7 mouse cellular contexts compared by ENCODE assay signal in the genomic region with DNA sequence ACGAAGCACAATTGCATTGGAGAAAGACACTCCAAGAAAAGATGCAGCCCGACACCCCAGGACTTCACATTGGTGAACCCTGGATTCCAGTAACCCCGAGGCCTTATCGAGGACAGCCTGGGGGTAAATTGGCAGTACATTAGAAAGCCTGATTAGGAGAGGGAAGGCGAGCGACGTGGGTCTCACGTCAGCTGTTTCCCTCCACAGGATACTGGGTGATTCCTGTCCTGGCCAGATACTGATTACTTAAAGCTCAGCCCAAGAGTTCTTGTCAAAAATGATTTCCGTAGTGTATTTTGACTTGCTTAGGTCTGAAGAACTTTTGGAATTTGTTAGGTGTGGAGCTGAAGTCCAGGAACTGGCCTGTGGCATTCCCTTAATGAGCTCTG.
DNase-seq lines count a peak whose midpoint lies in the region; ATAC-seq and TF ChIP-seq lines count a peak whose summit lies in the region.

No protein-coding gene starts in this region.

- ATAC-seq in common myeloid progenitor, adult 5-6 weeks (replicated peaks; ENCODE audit: low read depth, poor library complexity, severe bottlenecking): peak; percentile 73
- ATAC-seq in hematopoietic stem cell, adult 5-6 weeks (replicated peaks in 1 of 2; ENCODE audit: insufficient read depth in 1 of 2, low FRiP score in 2 of 2, low TSS enrichment in 1 of 2, low read depth in 1 of 2, poor library complexity in 2 of 2, severe bottlenecking in 2 of 2): peak; percentile 57 to 72
- peak; percentile 66 for ATAC-seq in liver, embryonic 13.5 days (ENCODE audit: low read depth)
- no peak for ATAC-seq in midbrain, embryonic 15.5 days (replicated peaks)
- ATAC-seq in hindbrain, postnatal 0 days: no peak

- TF ChIP-seq POLR2A in brain, embryonic 14.5 days (IDR thresholded peaks at IDR 0.05; ENCODE audit: borderline replicate concordance, extremely low read depth, insufficient read depth, insufficient read length, poor library complexity, severe bottlenecking): no peak

- H3K9me3 ChIP-seq in liver, embryonic 13.5 days (replicated peaks): no peaks in the 10 kb centered on the region
- H3K9me3 ChIP-seq in midbrain, embryonic 15.5 days: no peaks in the 10 kb centered on the region
- no peaks in the 10 kb centered on the region for H3K9me3 ChIP-seq in hindbrain, postnatal 0 days (ENCODE audit: low read length)

- 12% methylated on average over 9 of the region's 9 CpGs for WGBS in liver, embryonic 13.5 days (ENCODE audit: insufficient replicate concordance)
- 52% methylated on average over 9 of the region's 9 CpGs for WGBS in midbrain, embryonic 15.5 days
- WGBS in hindbrain, postnatal 0 days: 56% methylated on average over 9 of the region's 9 CpGs

- H3K27ac ChIP-seq in liver, embryonic 13.5 days: no peak overlapping the region
- H3K27ac ChIP-seq in midbrain, embryonic 15.5 days: no peak overlapping the region; the same call in 1 of the 2 replicates
- no peak overlapping the region for H3K27ac ChIP-seq in hindbrain, postnatal 0 days

- DNase-seq in brain, embryonic 14.5 days (ENCODE audit: low read depth): peak; percentile 6
- DNase-seq in liver, embryonic 13.5 days: peak; percentile 27
- no peak for DNase-seq in hindbrain, postnatal 0 days (ENCODE audit: low spot score)
- DNase-seq in thymus, postnatal 10 days (ENCODE audit: low spot score in 2 of 2): no peak

- H3K36me3 ChIP-seq in liver, embryonic 13.5 days: no peaks in the 10 kb centered on the region
- H3K36me3 ChIP-seq in midbrain, embryonic 15.5 days (replicated peaks): no peaks in the 10 kb centered on the region
- no peaks in the 10 kb centered on the region for H3K36me3 ChIP-seq in hindbrain, postnatal 0 days (ENCODE audit: insufficient read depth, low read length)

- TF ChIP-seq CTCF in brain, embryonic 14.5 days (IDR thresholded peaks at IDR 0.05; ENCODE audit: borderline replicate concordance, extremely low read depth, insufficient read depth, insufficient read length): no peak
- TF ChIP-seq CTCF in hindbrain, postnatal 0 days (IDR thresholded peaks at IDR 0.05; ENCODE audit: low read depth): no peak

- H3K27me3 ChIP-seq in liver, embryonic 13.5 days: no peaks in the 10 kb centered on the region
- no peaks in the 10 kb centered on the region for H3K27me3 ChIP-seq in midbrain, embryonic 15.5 days (replicated peaks)
- H3K27me3 ChIP-seq in hindbrain, postnatal 0 days (ENCODE audit: insufficient read depth, low read length): no peaks in the 10 kb centered on the region

- peak overlapping the region; percentile 46 for H3K4me2 ChIP-seq in liver, embryonic 13.5 days
- H3K4me2 ChIP-seq in midbrain, embryonic 15.5 days: no peak overlapping the region
- H3K4me2 ChIP-seq in hindbrain, postnatal 0 days (ENCODE audit: low read depth, low read length): no peak overlapping the region

- peaks cover 20% of the 10 kb centered on the region for H3K4me1 ChIP-seq in liver, embryonic 13.5 days (replicated peaks)
- H3K4me1 ChIP-seq in midbrain, embryonic 15.5 days: peaks cover 3% of the 10 kb centered on the region; the same call in 1 of the 2 replicates
- H3K4me1 ChIP-seq in hindbrain, postnatal 0 days (ENCODE audit: insufficient read depth, low read length): no peaks in the 10 kb centered on the region

- H3K9ac ChIP-seq in liver, embryonic 13.5 days: no peak overlapping the region
- H3K9ac ChIP-seq in midbrain, embryonic 15.5 days: no peak overlapping the region
- H3K9ac ChIP-seq in hindbrain, postnatal 0 days (replicated peaks; ENCODE audit: low read length): no peak overlapping the region

- H3K4me3 ChIP-seq in liver, embryonic 13.5 days (replicated peaks): no peak overlapping the region
- H3K4me3 ChIP-seq in midbrain, embryonic 15.5 days: no peak overlapping the region
- H3K4me3 ChIP-seq in hindbrain, postnatal 0 days (ENCODE audit: low read length): no peak overlapping the region

Comparison
In these comparisons a context has a peak if more than half of its experiments do, and no peak if none do; other contexts are left out.
1. DNase-seq: peak in brain, embryonic 14.5 days (single experiment) and liver, embryonic 13.5 days (single experiment); none in hindbrain, postnatal 0 days (single experiment) and thymus, postnatal 10 days (0 of 2).
2. ATAC-seq: peak in common myeloid progenitor, adult 5-6 weeks (single experiment), hematopoietic stem cell, adult 5-6 weeks (2 of 2) and liver, embryonic 13.5 days (single experiment); none in midbrain, embryonic 15.5 days (single experiment) and hindbrain, postnatal 0 days (single experiment).